ENCODE assay signal across 9 mouse cellular contexts in genomic region chr2:84872105-84872716, GRCm38 (mm10). TPM values are rescaled to one million over a fixed set of nuclear protein-coding genes. Genes with fewer than 3 reads are reported as not detected.
DNase-seq lines count a peak whose midpoint lies in the region; ATAC-seq and TF ChIP-seq lines count a peak whose summit lies in the region.
"Had no signal": no experiment of that assay in that cellular context is flagged by ENCODE, and none has a peak within 500 bp of the region (broad histone marks: within the 10 kb centered on the region; RNA-seq: fewer than 3 reads in every experiment).

No protein-coding gene starts in this region.

- peak overlapping the region; percentile 63 for H3K9ac ChIP-seq in heart, adult 2 months (ENCODE audit: low read depth, low read length)
- H3K9ac ChIP-seq in intestine, postnatal 0 days (ENCODE audit: low read depth, low read length): peak overlapping the region; percentile 31
- H3K9ac ChIP-seq in liver, postnatal 0 days (replicated peaks): no peak overlapping the region; the same call in 1 of the 2 replicates
- H3K9ac ChIP-seq in neural tube, embryonic 15.5 days (replicated peaks): peak overlapping the region; percentile 29

- H3K4me3 ChIP-seq in heart, adult 2 months: peak overlapping the region; percentile 42
- peak overlapping the region; percentile 47 for H3K4me3 ChIP-seq in intestine, postnatal 0 days (ENCODE audit: low read depth, low read length)
- H3K4me3 ChIP-seq in liver, postnatal 0 days (ENCODE audit: low read depth, low read length): peak overlapping the region; percentile 45
- H3K4me3 ChIP-seq in neural tube, embryonic 15.5 days (replicated peaks): peak overlapping the region; percentile 52

- peak; percentile 46; the same call in 1 of the 2 replicates for ATAC-seq in intestine, postnatal 0 days
- peak; percentile 52 for ATAC-seq in liver, postnatal 0 days
- peak; percentile 72 for ATAC-seq in neural tube, embryonic 15.5 days (ENCODE audit: low FRiP score)

- H3K27me3 ChIP-seq in heart, adult 2 months (ENCODE audit: control insufficient read depth, insufficient read depth, low read length): peaks cover 1% of the 10 kb centered on the region; the same call in 1 of the 2 replicates
- H3K27me3 ChIP-seq in intestine, postnatal 0 days (replicated peaks; ENCODE audit: control insufficient read depth, insufficient read depth, low read length): peaks cover 74% of the 10 kb centered on the region
- peaks cover 80% of the 10 kb centered on the region for H3K27me3 ChIP-seq in liver, postnatal 0 days (ENCODE audit: insufficient read depth, low read length)
- peaks cover 95% of the 10 kb centered on the region for H3K27me3 ChIP-seq in neural tube, embryonic 15.5 days (replicated peaks)

- peak overlapping the region; percentile 81 for H3K4me2 ChIP-seq in intestine, postnatal 0 days (replicated peaks; ENCODE audit: low read depth)
- peak overlapping the region; percentile 72 for H3K4me2 ChIP-seq in liver, postnatal 0 days (ENCODE audit: low read depth, low read length)
- peak overlapping the region; percentile 93 for H3K4me2 ChIP-seq in neural tube, embryonic 15.5 days

- intact Hi-C loops in heart, adult 2 months (cut with DNase I): loop anchor here (5.0 kb wide), 1 partner anchor 90 kb away; no protein-coding TSS in a partner anchor

- TF ChIP-seq CTCF in heart, adult 2 months (IDR thresholded peaks at IDR 0.05): peak; percentile 23; the same call in 1 of the 2 replicates
- 0 out of 2 replicates have a peak, but pooled peaks have one; percentile 3 for TF ChIP-seq CTCF in intestine, postnatal 0 days (IDR thresholded peaks at IDR 0.05; ENCODE audit: low read depth)
- no peak for TF ChIP-seq CTCF in liver, postnatal 0 days (IDR thresholded peaks at IDR 0.05; ENCODE audit: low read depth)

- no peaks in the 10 kb centered on the region for H3K36me3 ChIP-seq in heart, adult 2 months (ENCODE audit: control insufficient read depth, insufficient read depth, low read length)
- H3K36me3 ChIP-seq in intestine, postnatal 0 days (ENCODE audit: control insufficient read depth, insufficient read depth): no peaks in the 10 kb centered on the region
- H3K36me3 ChIP-seq in liver, postnatal 0 days (replicated peaks; ENCODE audit: insufficient read depth, low read length): no peaks in the 10 kb centered on the region
- H3K36me3 ChIP-seq in neural tube, embryonic 15.5 days: no peaks in the 10 kb centered on the region

- peak; percentile 12 for DNase-seq in cerebellum, adult 11-12 months
- DNase-seq in cerebellum, adult 9-11 months: no peak
- DNase-seq in cerebellum, postnatal 10 days: peak; percentile 74 to 77
- peak; percentile 82 to 84 for DNase-seq in heart, adult 2 months
- DNase-seq in liver, postnatal 0 days: peak; percentile 62
- no peak for DNase-seq in spleen, postnatal 36 days (ENCODE audit: low spot score in 2 of 2)

- no peaks in the 10 kb centered on the region for H3K9me3 ChIP-seq in intestine, postnatal 0 days (ENCODE audit: control insufficient read depth)
- H3K9me3 ChIP-seq in liver, postnatal 0 days (ENCODE audit: low read length): no peaks in the 10 kb centered on the region
- no peaks in the 10 kb centered on the region for H3K9me3 ChIP-seq in neural tube, embryonic 15.5 days (replicated peaks)

- WGBS in heart, adult 2 months: 11% methylated on average over 77 of the region's 78 CpGs
- under 1% methylated on average over 73 of the region's 78 CpGs for WGBS in intestine, postnatal 0 days
- WGBS in liver, postnatal 0 days (ENCODE audit: insufficient replicate concordance): 2% methylated on average over 71 of the region's 78 CpGs
- under 1% methylated on average over 78 of the region's 78 CpGs for WGBS in neural tube, embryonic 15.5 days

- TF ChIP-seq POLR2A in heart, adult 2 months (IDR thresholded peaks at IDR 0.05; ENCODE audit: insufficient read depth, low read depth, low read length): no peak

- H3K79me2 ChIP-seq in heart, adult 2 months (replicated peaks; ENCODE audit: control insufficient read depth, insufficient read depth, low read length): no peaks in the 10 kb centered on the region

- H3K27ac ChIP-seq in heart, adult 2 months: no peak overlapping the region
- H3K27ac ChIP-seq in intestine, postnatal 0 days (ENCODE audit: low read depth, low read length): no peak overlapping the region
- H3K27ac ChIP-seq in liver, postnatal 0 days (ENCODE audit: low read depth): no peak overlapping the region
- H3K27ac ChIP-seq in neural tube, embryonic 15.5 days (replicated peaks): no peak overlapping the region

- no peak for TF ChIP-seq EP300 in heart, adult 2 months (IDR thresholded peaks at IDR 0.05; ENCODE audit: insufficient read depth, low read depth, low read length)
- no peak for TF ChIP-seq EP300 in liver, postnatal 0 days (IDR thresholded peaks at IDR 0.05; ENCODE audit: low read depth)

- H3K4me1 ChIP-seq in heart, adult 2 months (ENCODE audit: control insufficient read depth, insufficient read depth, low read length): no peaks in the 10 kb centered on the region
- no peaks in the 10 kb centered on the region; the same call in 1 of the 2 replicates for H3K4me1 ChIP-seq in intestine, postnatal 0 days (replicated peaks; ENCODE audit: control insufficient read depth, insufficient read depth, low read length)
- peaks cover 11% of the 10 kb centered on the region for H3K4me1 ChIP-seq in liver, postnatal 0 days (ENCODE audit: insufficient read depth)
- peaks cover 12% of the 10 kb centered on the region for H3K4me1 ChIP-seq in neural tube, embryonic 15.5 days

RNA-seq across cellular contexts. Expression of gene Rtn4rl2, which starts 14.3 kb away (rescaled TPM):
- 1 to 10 TPM; 3.6 to 3.8 TPM for total RNA-seq in heart, adult 2 months (2021)
- 2.6 and 6.1 TPM in 2 replicates for polyA plus RNA-seq in heart, adult 2 months (2012; rRNA removed)
- 0.98 and 1.0 TPM in 2 replicates for polyA plus RNA-seq in intestine, postnatal 0 days (2015; fragmentation: Nextera tagmentation; extraction: Ambion mirVana)
- 0.14 and 0.31 TPM in 2 replicates for polyA plus RNA-seq in liver, postnatal 0 days (2015; fragmentation: Nextera tagmentation; extraction: Ambion mirVana)
- polyA plus RNA-seq in neural tube, embryonic 15.5 days (2015; fragmentation: Nextera tagmentation; extraction: Ambion mirVana): 3.6 and 3.9 TPM in 2 replicates
- total RNA-seq: neutrophil, adult 5-6 weeks had no signal

RNA-seq across cellular contexts. Expression of gene Slc43a1, which starts 33.6 kb away (rescaled TPM):
- total RNA-seq in heart, adult 2 months (2021): 1 to 10 TPM; 2.1 to 2.3 TPM
- polyA plus RNA-seq in heart, adult 2 months (2012; rRNA removed): 3.7 and 6.7 TPM in 2 replicates
- polyA plus RNA-seq in intestine, postnatal 0 days (2015; fragmentation: Nextera tagmentation; extraction: Ambion mirVana): 3.6 and 4.1 TPM in 2 replicates
- 67.8 and 74.2 TPM in 2 replicates for polyA plus RNA-seq in liver, postnatal 0 days (2015; fragmentation: Nextera tagmentation; extraction: Ambion mirVana)
- 1.3 and 5.0 TPM in 2 replicates for polyA plus RNA-seq in neural tube, embryonic 15.5 days (2015; fragmentation: Nextera tagmentation; extraction: Ambion mirVana)

RNA-seq across cellular contexts. Expression of gene Timm10, which starts 45.4 kb away (rescaled TPM):
- 100 to 1,000 TPM; 106 to 129 TPM for total RNA-seq in heart, adult 2 months (2021)
- polyA plus RNA-seq in heart, adult 2 months (2012; rRNA removed): 123 and 136 TPM in 2 replicates
- 51.9 and 59.2 TPM in 2 replicates for polyA plus RNA-seq in intestine, postnatal 0 days (2015; fragmentation: Nextera tagmentation; extraction: Ambion mirVana)
- 59.8 and 63.9 TPM in 2 replicates for polyA plus RNA-seq in liver, postnatal 0 days (2015; fragmentation: Nextera tagmentation; extraction: Ambion mirVana)
- 78.9 and 86.0 TPM in 2 replicates for polyA plus RNA-seq in neural tube, embryonic 15.5 days (2015; fragmentation: Nextera tagmentation; extraction: Ambion mirVana)

RNA-seq across cellular contexts. Expression of gene Smtnl1, which starts 49.8 kb away (rescaled TPM):
- not detected for total RNA-seq in heart, adult 2 months (2021)
- polyA plus RNA-seq in heart, adult 2 months (2012; rRNA removed): not detected in 2 replicates
- 0.46 and 0.81 TPM in 2 replicates for polyA plus RNA-seq in intestine, postnatal 0 days (2015; fragmentation: Nextera tagmentation; extraction: Ambion mirVana)
- 0.15 and 0.98 TPM in 2 replicates for polyA plus RNA-seq in liver, postnatal 0 days (2015; fragmentation: Nextera tagmentation; extraction: Ambion mirVana)
- not detected in 2 replicates for polyA plus RNA-seq in neural tube, embryonic 15.5 days (2015; fragmentation: Nextera tagmentation; extraction: Ambion mirVana)
- total RNA-seq: neutrophil, adult 5-6 weeks had no signal

Comparison
In these comparisons a context has a peak if more than half of its experiments do, and no peak if none do; other contexts are left out.
1. DNase-seq: peak in cerebellum, adult 11-12 months (single experiment), cerebellum, postnatal 10 days (2 of 2), heart, adult 2 months (2 of 2) and liver, postnatal 0 days (single experiment); none in cerebellum, adult 9-11 months (single experiment) and spleen, postnatal 36 days (0 of 2).
2. Peak in every context shown above with its lines, with median percentiles within 50 percentile points of each other: H3K4me3 ChIP-seq, ATAC-seq and H3K4me2 ChIP-seq.